Mouse (Mus musculus): ENCODE measurements around the gene Hamp. TPM values are rescaled to one million over a fixed set of nuclear protein-coding genes. Genes with fewer than 3 reads are reported as not detected.

Gene Hamp
- total RNA-seq, 1 experiment: not detected

DNA sequence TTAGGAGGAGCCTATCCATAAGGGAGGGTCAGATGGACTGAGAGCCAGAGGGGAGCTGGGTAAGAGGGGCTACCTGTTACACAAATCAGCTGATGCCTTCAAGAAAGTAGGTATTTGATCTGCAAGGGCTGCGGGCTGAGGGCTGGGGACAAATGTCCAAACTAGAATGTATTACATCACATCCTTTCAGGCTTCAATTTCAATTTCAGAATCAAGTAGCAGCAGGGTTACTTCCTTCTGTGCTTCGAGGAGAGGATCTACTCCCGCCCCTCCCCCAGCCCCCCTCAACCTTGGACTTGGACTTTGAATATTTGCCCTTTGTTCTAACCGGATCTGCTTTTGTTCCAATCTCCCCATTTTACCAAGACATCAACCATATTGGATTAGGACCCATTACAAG lies 26.6 kb downstream of the Hamp start:
- H3K27ac ChIP-seq (ENCODE audit: insufficient read depth, low read depth, low read length, poor library complexity, severe bottlenecking): no peak overlapping the region
- no peak for DNase-seq (ENCODE audit: low read depth, low spot score)
- no peaks in the 10 kb centered on the region for H3K36me3 ChIP-seq (ENCODE audit: control insufficient read depth, insufficient read depth, low read length, poor library complexity, severe bottlenecking)
- peaks cover 5 to 15% of the 10 kb centered on the region in 2 experiments; a peak in 3 of 4 replicates for H3K4me1 ChIP-seq (ENCODE audit: control insufficient read depth in 2 of 2, insufficient read depth in 2 of 2, low read length in 2 of 2, poor library complexity in 1 of 2)
- H3K9ac ChIP-seq (ENCODE audit: insufficient read depth, low read depth, low read length, poor library complexity, severe bottlenecking): no peak overlapping the region
- H3K4me3 ChIP-seq (ENCODE audit: insufficient read depth in 1 of 2, low read depth in 1 of 2, low read length in 2 of 2, poor library complexity in 1 of 2, severe bottlenecking in 1 of 2): no peak overlapping the region
- in situ Hi-C loops (cut with MboI; ENCODE audit: low sequenced_read_pairs in 2 of 2, unreplicated experiment in 2 of 2): no loop called here
- H3K9me3 ChIP-seq (ENCODE audit: control insufficient read depth, insufficient read depth, low read depth, low read length): no peaks in the 10 kb centered on the region
- TF ChIP-seq ZC3H11A (IDR thresholded peaks at IDR 0.05; ENCODE audit: borderline replicate concordance, low read depth, low read length) (no peak), CHD2 (IDR thresholded peaks at IDR 0.05; ENCODE audit: low read depth, low read length) (no peak), ZNF384 (IDR thresholded peaks at IDR 0.05; ENCODE audit: low read depth, low read length) (no peak), HCFC1 (IDR thresholded peaks at IDR 0.05; ENCODE audit: borderline replicate concordance, insufficient read depth, low read length) (no peak), MAFK (IDR thresholded peaks at IDR 0.05; ENCODE audit: insufficient read depth, low read depth, low read length) (no peak)

DNA sequence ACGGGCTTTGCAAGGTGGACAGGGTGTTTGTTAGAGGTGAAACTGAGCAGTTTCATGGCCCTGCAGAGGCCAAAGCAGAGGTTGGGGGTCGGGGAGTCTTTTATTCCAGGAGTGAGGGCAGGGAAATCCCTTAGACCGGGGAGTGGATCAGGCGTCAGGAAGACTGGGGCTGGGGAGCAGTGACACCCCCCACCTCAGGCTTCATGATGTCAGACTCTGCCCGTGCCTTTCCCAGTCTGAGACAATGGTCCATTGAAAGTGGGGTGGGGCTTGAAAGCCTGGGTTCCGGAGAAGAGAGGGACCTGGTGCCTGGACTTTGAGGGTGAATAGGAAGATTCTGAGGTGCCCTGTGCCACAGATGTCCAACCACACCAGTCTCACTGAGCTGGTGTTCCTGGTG lies 27.1 kb downstream of the Hamp start:
- no peak overlapping the region for H3K27ac ChIP-seq (ENCODE audit: insufficient read depth, low read depth, low read length, poor library complexity, severe bottlenecking)
- no peaks in the 10 kb centered on the region for H3K36me3 ChIP-seq (ENCODE audit: control insufficient read depth, insufficient read depth, low read length, poor library complexity, severe bottlenecking)
- H3K9me3 ChIP-seq (ENCODE audit: control insufficient read depth, insufficient read depth, low read depth, low read length): no peaks in the 10 kb centered on the region
- DNase-seq (ENCODE audit: low read depth, low spot score): no peak
- no peak for TF ChIP-seq HCFC1 (IDR thresholded peaks at IDR 0.05; ENCODE audit: borderline replicate concordance, insufficient read depth, low read length)
- no peak for TF ChIP-seq ZC3H11A (IDR thresholded peaks at IDR 0.05; ENCODE audit: borderline replicate concordance, low read depth, low read length)
- TF ChIP-seq MAFK (IDR thresholded peaks at IDR 0.05; ENCODE audit: insufficient read depth, low read depth, low read length): no peak
- no peak for TF ChIP-seq CHD2 (IDR thresholded peaks at IDR 0.05; ENCODE audit: low read depth, low read length)
- no peak for TF ChIP-seq ZNF384 (IDR thresholded peaks at IDR 0.05; ENCODE audit: low read depth, low read length)
- in situ Hi-C loops (cut with MboI; ENCODE audit: low sequenced_read_pairs in 2 of 2, unreplicated experiment in 2 of 2): no loop called here
- H3K9ac ChIP-seq (ENCODE audit: insufficient read depth, low read depth, low read length, poor library complexity, severe bottlenecking): no peak overlapping the region
- no peak overlapping the region for H3K4me3 ChIP-seq (ENCODE audit: insufficient read depth in 1 of 2, low read depth in 1 of 2, low read length in 2 of 2, poor library complexity in 1 of 2, severe bottlenecking in 1 of 2)
- peaks cover 5 to 15% of the 10 kb centered on the region in 2 experiments; a peak in 3 of 4 replicates for H3K4me1 ChIP-seq (ENCODE audit: control insufficient read depth in 2 of 2, insufficient read depth in 2 of 2, low read length in 2 of 2, poor library complexity in 1 of 2)

- H3K9ac ChIP-seq (ENCODE audit: insufficient read depth, low read depth, low read length, poor library complexity, severe bottlenecking): no peak within 1 kb of the TSS
- peaks cover 5 to 15% of the 10 kb centered on the region in 2 experiments; a peak in 3 of 4 replicates for H3K4me1 ChIP-seq (ENCODE audit: control insufficient read depth in 2 of 2, insufficient read depth in 2 of 2, low read length in 2 of 2, poor library complexity in 1 of 2)
- DNase-seq (ENCODE audit: low read depth, low spot score): no peak
- H3K36me3 ChIP-seq (ENCODE audit: control insufficient read depth, insufficient read depth, low read length, poor library complexity, severe bottlenecking): no peaks in the 10 kb centered on the region
- H3K9me3 ChIP-seq (ENCODE audit: control insufficient read depth, insufficient read depth, low read depth, low read length): no peaks in the 10 kb centered on the region
- no peak within 1 kb of the TSS for H3K27ac ChIP-seq (ENCODE audit: insufficient read depth, low read depth, low read length, poor library complexity, severe bottlenecking)
- TF ChIP-seq ZC3H11A (IDR thresholded peaks at IDR 0.05; ENCODE audit: borderline replicate concordance, low read depth, low read length): no peak
- in situ Hi-C loops (cut with MboI; ENCODE audit: low sequenced_read_pairs in 2 of 2, unreplicated experiment in 2 of 2): no loop called here
- no peak within 1 kb of the TSS for H3K4me3 ChIP-seq (ENCODE audit: insufficient read depth in 1 of 2, low read depth in 1 of 2, low read length in 2 of 2, poor library complexity in 1 of 2, severe bottlenecking in 1 of 2)
These were observed 29.1 kb downstream of the Hamp start, which contains the start of gene Mag for GRCm38 (mm10) chr7:30914732-30915131. TSS of gene Mag (minus strand) at chr7:30914873.

DNA sequence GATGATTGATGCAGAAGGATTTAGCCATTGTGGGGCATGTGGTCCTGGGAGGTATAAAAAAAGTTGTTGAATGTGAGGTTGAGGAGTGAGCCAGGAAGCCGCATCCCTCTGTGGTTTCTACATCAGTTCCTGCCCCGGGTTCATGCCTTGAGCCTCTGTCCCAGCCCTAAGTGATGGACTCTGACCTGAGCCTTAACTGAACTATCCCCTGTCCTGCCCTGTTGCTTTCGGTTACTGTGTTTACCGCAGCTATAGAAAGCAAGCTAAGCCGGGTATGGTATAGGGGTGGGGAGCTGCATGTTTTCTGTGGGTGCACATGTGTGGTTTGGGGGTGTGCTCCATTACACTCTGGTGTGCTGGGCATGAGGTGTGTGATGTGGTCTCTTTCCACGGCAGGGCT lies 34.1 kb downstream of the Hamp start:
- no peak for DNase-seq (ENCODE audit: low read depth, low spot score)
- Histone ChIP-seq H3K36me3 (ENCODE audit: control insufficient read depth, insufficient read depth, low read length, poor library complexity, severe bottlenecking) (no peaks in the 10 kb centered on the region), H3K9ac (ENCODE audit: insufficient read depth, low read depth, low read length, poor library complexity, severe bottlenecking) (no peak overlapping the region), H3K9me3 (ENCODE audit: control insufficient read depth, insufficient read depth, low read depth, low read length) (no peaks in the 10 kb centered on the region), H3K4me3 (ENCODE audit: insufficient read depth in 1 of 2, low read depth in 1 of 2, low read length in 2 of 2, poor library complexity in 1 of 2, severe bottlenecking in 1 of 2) (no peak overlapping the region), H3K4me1 (ENCODE audit: control insufficient read depth in 2 of 2, insufficient read depth in 2 of 2, low read length in 2 of 2, poor library complexity in 1 of 2) (peaks cover 0 to 1% of the 10 kb centered on the region in 2 experiments; a peak in 1 of 4 replicates), H3K27ac (ENCODE audit: insufficient read depth, low read depth, low read length, poor library complexity, severe bottlenecking) (no peak overlapping the region)
- in situ Hi-C loops (cut with MboI; ENCODE audit: low sequenced_read_pairs in 2 of 2, unreplicated experiment in 2 of 2): no loop called here
- TF ChIP-seq ZC3H11A (IDR thresholded peaks at IDR 0.05; ENCODE audit: borderline replicate concordance, low read depth, low read length) (no peak), ZNF384 (IDR thresholded peaks at IDR 0.05; ENCODE audit: low read depth, low read length) (no peak), MAFK (IDR thresholded peaks at IDR 0.05; ENCODE audit: insufficient read depth, low read depth, low read length) (no peak), HCFC1 (IDR thresholded peaks at IDR 0.05; ENCODE audit: borderline replicate concordance, insufficient read depth, low read length) (no peak), CHD2 (IDR thresholded peaks at IDR 0.05; ENCODE audit: low read depth, low read length) (no peak)

- no peak for DNase-seq (ENCODE audit: low read depth, low spot score)
- TF ChIP-seq ZNF384 (IDR thresholded peaks at IDR 0.05; ENCODE audit: low read depth, low read length) (no peak), ZC3H11A (IDR thresholded peaks at IDR 0.05; ENCODE audit: borderline replicate concordance, low read depth, low read length) (no peak), HCFC1 (IDR thresholded peaks at IDR 0.05; ENCODE audit: borderline replicate concordance, insufficient read depth, low read length) (no peak)
- no peak overlapping the region for H3K27ac ChIP-seq (ENCODE audit: insufficient read depth, low read depth, low read length, poor library complexity, severe bottlenecking)
- in situ Hi-C loops (cut with MboI; ENCODE audit: low sequenced_read_pairs in 2 of 2, unreplicated experiment in 2 of 2): no loop called here
- H3K4me3 ChIP-seq (ENCODE audit: insufficient read depth in 1 of 2, low read depth in 1 of 2, low read length in 2 of 2, poor library complexity in 1 of 2, severe bottlenecking in 1 of 2): peak overlapping the region; percentile 42 to 54; a peak in 2 of 4 replicates
- peaks cover 0 to 1% of the 10 kb centered on the region in 2 experiments; a peak in 1 of 4 replicates for H3K4me1 ChIP-seq (ENCODE audit: control insufficient read depth in 2 of 2, insufficient read depth in 2 of 2, low read length in 2 of 2, poor library complexity in 1 of 2)
- no peaks in the 10 kb centered on the region for H3K9me3 ChIP-seq (ENCODE audit: control insufficient read depth, insufficient read depth, low read depth, low read length)
- no peak overlapping the region for H3K9ac ChIP-seq (ENCODE audit: insufficient read depth, low read depth, low read length, poor library complexity, severe bottlenecking)
- H3K36me3 ChIP-seq (ENCODE audit: control insufficient read depth, insufficient read depth, low read length, poor library complexity, severe bottlenecking): no peaks in the 10 kb centered on the region
These were observed 34.8 kb downstream of the Hamp start for GRCm38 (mm10) chr7:30908992-30909431.
